Mouse (Mus musculus): ENCODE measurements around the gene Car15.

Car15 gene

DNA sequence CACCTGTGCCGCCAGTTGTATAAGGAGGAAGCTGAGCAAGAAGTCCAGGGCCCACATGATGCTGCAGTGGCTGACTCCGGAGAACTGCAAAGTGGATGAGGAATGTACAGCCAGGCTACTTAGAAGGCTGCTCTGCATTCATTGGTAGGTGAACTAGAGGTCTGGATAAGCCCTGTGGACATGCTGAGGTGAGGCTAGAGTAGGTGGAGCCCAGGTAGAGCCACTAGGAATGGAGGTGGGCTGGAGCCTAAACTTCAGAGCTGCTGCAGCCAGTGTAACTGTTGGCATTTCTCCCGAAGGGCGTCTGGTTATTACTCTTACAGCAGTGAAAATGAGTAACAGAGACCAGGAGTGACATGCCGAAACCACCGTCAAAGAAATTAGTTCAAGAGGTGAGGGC is at the start of gene Car15:
Gene Car15, minus strand, starts transcription at position 314 of the 400 bp plus-strand sequence.
- DNase-seq (ENCODE audit: low read depth, low spot score): no peak

DNA sequence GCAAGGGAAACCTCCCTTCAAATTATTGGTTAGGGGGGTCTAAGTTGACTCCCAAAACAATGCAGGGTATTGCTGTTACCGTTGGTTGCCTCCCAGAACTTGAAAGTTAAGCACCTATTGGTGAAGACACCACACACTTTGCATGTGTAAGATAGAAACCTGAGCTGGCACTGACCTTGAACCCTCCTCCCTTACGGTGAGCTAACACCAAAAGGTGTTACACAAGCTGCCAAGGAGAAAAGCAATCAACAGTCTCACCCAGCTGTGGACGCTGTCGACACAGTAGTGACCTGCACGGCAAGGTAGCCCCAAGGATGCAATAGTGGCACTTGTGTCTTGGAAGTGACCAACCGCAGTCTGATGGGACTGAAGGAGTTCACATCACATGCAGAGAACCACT is 46.0 kb upstream of the Car15 start:
- DNase-seq (ENCODE audit: low read depth, low spot score): no peak

DNA sequence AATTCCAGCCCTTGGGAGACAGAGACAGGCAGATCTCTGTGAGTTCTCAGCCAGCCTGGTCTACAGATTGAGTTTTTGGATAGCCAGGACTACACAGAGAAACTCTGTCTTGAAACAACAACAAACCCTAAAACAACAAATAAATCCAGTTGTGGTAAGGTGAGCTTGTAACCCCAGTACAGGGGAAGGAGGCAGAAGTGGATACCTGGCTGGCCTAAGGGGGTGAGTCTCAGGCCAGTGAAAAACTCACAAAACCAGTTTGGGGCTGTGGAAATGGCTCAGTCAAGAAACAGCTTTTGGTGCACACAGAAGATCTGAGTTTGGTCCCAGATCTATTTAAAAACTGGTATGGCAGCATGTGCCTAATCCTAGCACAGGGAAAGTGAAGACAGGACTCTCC is 44.0 kb upstream of the Car15 start:
- DNase-seq (ENCODE audit: low read depth, low spot score): no peak

DNA sequence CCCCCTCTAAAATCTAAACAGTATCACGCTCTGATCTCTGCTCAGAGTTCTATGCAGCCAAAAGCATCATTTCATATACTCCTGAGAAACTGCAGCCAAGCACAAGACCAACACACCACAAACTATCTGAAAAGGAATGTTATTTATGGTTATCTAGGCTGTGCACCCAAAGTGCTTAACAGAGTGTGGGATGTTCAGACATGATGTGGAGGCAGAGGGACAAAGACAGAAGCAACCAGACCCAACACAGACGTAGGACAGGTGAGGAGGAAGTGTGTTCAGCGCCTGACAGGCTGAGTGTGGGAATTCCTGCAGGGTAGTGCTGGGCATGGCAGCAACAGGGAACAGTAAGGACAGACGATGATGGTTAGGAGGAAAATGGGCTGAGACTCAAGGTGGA is 41.4 kb upstream of the Car15 start:
- no peak for DNase-seq (ENCODE audit: low read depth, low spot score)

DNA sequence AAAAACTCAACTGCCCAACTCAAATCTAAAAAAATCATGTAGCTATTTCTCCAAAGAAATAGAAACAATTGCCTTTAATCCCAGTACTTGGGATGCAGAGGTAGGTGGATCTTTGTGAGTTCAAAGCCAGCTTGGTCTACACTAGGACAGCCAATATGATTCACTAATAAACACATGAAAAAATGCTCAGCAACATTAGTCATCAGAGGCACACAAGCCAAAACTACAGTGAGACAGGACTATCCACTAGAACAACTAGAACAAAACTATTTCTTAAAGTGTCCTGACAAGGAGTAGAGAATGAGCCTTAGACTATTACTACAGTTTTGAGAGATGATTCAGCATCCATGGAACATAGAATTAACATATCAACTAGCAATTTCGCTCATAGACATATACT is 37.9 kb upstream of the Car15 start:
- no peak for DNase-seq (ENCODE audit: low read depth, low spot score)

DNA sequence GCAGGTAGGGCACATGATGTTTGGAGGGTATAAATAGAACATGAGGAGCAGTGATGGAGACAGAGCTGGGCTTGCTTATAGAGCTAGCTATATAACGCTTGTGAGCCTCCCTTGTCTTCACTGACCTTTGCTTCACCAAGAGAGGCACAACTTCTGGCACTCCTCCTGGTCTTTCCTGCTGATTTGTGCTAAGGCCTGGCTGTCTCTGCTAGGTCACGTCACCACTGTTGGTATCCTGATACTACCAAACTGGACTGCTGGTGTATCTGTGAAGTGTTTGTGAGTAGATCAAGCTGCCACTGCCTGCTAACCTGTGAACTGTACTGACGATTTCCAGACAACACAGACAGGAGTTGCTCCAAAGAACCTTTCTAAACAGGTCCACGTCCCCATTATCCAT is 37.0 kb upstream of the Car15 start:
- no peak for DNase-seq (ENCODE audit: low read depth, low spot score)

DNA sequence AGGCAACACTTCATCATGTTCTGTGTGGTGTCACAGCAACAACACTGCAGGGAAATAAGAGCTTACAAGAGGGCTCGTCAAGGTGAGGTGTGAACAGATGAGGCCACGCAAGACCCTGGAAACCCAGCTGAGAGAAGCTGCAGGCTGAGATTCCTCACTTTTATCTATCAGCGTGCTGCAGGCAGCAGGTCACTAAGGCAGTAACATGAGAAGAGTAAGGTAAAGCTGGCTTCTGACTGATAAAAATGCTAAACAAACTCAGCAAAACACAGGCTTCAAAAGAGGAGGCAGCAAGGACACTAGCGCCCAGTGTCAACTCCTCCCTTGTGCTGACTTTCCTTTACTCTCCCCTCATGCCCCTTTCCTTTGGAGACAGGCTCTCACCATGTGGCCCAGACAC is 34.8 kb upstream of the Car15 start:
- no peak for DNase-seq (ENCODE audit: low read depth, low spot score)

DNA sequence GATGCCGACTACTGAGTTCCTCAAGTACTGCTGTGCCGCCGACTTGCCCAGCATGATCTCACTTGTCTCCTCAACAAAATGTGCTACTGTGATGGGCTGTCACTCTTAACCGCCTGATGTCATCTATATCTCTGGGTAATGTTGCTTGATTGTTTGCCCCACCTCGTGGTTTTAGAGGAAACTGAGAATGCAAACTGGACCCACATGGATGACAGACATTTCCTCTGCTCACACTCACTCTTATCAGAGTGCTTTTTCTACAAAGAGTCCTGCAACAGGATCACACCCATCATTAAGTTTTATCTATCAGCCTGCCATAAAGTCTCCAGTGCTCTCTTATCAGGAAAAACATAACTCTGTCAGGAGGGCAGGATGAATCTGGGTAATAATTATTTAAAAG is 33.1 kb upstream of the Car15 start:
- no peak for DNase-seq (ENCODE audit: low read depth, low spot score)

DNA sequence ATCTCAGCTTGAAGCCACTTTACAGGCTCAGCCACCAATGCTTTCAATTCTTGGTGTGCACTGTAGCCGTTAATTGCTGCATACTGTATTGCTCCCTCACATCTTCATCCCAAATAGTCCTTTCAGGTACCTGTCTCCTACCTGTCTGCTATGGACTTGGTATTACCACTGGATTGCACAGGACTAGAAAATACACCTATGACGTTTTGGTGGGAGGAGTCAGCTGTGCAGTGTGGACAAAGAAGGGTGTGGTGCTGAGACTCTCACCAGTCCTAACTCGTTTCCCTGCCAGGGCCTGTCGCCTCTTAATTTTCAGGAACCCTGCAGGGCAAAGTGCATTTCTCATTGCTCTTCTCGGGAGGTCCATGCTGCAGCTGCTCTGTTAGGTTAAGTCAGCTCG is 27.6 kb upstream of the Car15 start:
- peak; percentile 11 for DNase-seq (ENCODE audit: low read depth, low spot score)

DNA sequence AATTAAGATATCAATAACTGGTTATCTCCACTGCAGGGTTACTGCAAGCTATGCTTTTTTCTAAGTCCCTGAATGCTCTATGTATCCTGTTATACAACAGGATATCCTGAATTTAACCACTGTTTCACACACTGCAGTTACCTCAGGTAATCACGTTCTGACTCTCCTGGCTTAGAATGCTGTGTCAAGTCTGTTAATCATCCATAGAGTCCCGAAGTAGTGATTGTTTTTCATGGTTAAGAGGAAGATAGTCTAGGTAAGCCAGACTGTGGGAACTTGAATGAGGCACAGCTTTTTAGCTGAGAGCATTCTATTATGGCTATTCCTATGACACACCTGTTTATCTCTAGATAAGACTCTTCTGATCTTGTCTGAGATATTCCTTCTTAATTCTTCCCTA is 27.1 kb upstream of the Car15 start:
- no peak for DNase-seq (ENCODE audit: low read depth, low spot score)

DNA sequence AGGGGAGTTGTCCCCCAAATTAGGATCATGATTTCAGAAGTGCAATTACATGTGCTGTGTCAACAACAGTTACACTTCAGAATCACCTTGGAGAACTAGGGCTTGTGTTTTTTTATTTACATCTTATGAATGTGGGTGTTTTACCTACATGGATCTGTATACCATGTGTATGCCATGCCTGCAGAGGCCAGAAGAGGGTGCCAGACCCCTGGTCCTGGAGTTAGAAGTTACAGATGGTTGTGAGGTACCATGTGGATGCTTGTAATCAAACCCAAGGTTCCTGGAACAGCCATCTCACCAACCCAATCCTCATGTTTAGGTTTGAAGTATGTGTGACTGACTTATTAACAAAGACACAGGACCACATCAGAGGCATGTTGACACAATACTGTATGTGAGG is 20.4 kb upstream of the Car15 start:
- DNase-seq (ENCODE audit: low read depth, low spot score): peak; percentile 20

DNA sequence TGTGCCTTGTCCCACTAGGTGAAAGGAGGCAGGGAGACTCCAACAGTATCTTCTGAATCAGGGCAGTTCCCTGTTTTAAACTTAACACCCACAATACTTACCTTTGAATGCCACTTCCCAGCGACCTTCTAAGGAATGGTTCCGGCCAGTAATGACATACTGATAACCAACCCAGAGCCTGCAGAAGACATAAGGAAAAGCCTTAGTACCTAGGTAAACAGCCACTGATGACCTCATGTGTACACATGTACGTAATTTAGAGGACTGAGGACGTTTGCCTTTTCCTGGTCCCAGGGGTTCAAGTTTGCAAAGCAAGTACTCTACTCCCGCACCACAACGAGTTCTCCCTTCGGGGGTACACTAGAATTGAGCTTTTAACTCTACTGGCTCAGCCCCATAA is 19.0 kb upstream of the Car15 start:
- DNase-seq (ENCODE audit: low read depth, low spot score): no peak

DNA sequence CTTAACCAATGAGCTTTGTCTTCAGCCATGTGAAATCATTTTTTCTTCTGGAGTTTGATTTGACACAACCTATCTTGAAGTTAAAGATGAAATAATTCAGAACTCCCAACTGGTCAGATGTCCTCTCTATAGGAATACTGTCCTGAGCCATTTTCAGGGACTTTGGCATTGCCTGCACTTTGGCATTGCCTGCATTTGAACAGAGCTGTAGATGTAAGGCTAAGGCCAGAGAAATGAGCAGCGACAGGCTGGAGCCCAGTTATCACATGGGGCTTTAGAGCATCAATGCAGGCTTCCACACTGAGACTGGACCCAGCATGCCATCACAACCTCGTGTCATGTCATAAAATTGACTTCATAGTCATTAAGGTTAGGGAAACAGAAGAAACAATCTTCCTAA is 15.1 kb upstream of the Car15 start:
- no peak for DNase-seq (ENCODE audit: low read depth, low spot score)

DNA sequence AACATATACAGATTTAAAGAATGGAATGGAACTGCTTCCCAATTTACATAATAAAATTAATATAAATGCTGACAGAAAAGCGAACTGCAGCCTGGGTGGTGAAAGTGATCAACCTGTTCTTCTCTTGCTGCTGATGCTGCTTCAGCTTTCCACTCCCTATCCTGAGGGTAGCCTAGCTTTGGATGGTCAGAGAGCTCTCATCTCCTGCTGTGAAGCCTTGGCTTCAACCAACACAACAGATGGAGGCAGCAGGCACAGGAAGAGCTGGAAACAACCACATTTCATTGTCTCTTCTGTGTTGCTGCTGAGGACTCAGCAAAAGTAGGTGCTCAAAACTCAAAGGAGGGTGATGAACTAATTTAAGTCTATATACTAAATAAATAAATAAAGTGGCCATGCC is 13.7 kb upstream of the Car15 start:
- no peak for DNase-seq (ENCODE audit: low read depth, low spot score)

DNA sequence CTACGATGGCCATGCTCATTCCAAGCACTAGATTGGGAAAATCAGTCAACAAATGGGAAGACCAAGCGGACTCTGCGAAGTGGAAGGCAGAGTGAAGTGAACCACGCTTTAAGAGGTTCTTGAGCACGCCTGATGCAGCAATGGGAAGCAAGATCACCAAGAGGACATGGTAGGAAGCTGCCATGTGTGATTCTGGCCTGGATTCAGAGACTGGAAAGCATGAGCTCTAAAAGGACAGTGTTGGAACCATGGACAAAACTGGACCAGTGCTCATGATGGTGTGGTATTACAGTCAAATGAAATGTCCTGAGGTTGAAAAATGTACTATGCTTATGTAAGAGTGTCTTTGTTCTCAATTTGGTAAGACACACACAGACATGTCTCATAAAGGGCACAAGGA is 13.2 kb upstream of the Car15 start:
- no peak for DNase-seq (ENCODE audit: low read depth, low spot score)

DNA sequence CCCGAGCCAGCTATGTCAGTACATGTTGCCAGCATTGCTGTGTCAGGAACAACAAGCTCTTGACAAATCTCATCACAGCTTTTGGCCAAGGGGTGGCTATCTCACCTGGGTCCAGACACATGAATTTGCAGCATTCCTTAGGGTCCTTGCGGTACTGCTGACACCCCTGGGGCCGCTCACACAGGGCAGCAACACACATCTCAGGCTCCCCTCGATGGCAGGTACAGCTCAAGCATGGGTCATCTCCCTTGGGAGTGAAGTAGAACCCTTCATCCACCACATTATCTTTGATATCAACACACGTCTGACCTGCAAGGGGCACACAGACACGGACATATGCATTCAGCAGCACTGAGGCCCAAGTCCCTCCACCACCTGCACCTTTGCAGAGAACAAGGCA is 11.3 kb upstream of the Car15 start:
- DNase-seq (ENCODE audit: low read depth, low spot score): no peak

DNA sequence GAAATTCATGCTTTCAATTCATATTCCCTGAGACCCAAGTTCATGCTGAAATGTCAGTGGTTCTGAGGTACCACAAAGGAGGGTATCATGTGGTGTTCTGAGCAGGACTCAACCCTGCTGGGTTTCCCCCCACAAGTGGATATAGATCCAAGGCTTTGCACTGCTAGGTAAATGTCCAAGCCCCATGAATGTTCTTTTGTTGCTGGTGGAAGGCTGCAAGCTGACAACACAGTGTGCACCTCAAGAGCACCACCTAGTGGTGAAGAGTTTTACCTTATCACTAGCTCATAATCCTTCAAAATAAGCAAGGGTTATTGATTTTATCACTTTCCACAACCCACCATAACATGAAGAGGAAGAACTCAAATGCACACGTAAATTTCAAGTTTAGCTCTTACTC is 10.8 kb upstream of the Car15 start:
- DNase-seq (ENCODE audit: low read depth, low spot score): peak; percentile 83

DNA sequence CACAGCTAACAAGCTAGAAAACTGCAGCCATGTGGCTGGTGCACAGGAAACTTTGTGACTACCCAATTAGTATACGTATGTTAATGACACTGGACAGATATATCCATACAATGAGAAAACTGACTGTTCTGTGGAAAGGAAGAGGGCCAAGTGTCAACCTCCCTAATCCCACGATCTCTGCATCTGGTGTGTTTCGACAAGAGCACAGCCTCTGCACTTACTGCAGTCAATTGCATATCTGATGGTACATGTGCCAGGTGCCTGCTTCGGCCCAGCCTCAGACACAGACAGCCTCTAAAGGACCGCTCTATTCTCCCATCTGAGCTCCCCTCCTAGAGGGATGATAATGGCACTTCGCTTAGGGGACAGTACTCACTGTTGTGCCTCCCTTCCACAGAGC is 10.3 kb upstream of the Car15 start:
- DNase-seq (ENCODE audit: low read depth, low spot score): no peak

DNA sequence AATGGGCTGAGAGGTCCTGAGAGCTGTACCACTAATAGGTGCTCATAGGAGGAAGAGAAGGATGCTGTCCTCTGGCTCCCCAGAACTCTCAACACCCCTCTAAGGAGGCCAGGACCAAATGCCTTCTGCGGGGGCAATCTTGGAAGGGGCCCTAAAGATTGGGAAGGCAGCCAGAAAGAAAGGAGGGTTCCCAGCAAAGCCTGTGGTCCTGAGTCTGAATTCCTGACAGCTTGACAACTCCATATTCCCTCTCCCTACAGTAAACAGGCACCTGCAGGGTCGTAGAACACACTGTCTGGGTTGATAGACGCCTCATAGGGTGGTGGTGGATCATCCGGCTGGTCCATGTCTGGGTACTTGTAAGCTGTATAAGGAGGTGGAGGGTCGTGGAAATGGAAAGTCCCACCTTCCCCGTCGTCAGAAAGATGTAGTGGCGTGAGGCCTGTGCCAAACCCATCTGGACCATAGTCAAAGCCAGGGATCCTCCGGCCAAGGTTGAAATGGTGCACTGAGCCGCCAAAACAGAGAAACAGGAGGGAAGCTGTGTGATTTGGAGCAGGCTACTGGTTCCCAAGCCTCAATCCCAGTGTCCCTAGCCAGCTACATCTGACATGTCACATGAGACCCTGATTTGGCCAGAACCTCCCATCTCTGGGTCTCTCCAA is 5.7 kb upstream of the Car15 start:
- DNase-seq (ENCODE audit: low read depth, low spot score): no peak

DNA sequence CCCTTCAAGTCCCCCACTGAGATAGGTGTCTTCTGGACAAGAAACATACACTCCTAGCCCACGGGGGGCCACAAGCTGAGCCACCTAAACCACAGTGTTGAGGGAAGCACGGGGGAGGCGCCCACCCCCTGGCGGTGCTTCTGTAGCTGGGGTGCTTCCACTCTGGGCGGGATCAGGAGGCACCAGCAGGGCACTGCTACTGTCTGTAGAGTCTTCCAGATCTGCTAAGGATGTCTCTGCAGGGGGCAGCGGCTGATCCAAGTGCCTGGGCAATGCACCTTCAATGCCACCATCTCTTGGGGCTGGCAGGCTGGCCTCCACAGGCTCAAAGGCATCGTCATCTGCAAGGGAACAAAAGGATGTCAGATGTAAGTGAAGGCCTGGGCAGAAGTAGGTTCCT is 4.3 kb upstream of the Car15 start:
- DNase-seq (ENCODE audit: low read depth, low spot score): no peak

DNA sequence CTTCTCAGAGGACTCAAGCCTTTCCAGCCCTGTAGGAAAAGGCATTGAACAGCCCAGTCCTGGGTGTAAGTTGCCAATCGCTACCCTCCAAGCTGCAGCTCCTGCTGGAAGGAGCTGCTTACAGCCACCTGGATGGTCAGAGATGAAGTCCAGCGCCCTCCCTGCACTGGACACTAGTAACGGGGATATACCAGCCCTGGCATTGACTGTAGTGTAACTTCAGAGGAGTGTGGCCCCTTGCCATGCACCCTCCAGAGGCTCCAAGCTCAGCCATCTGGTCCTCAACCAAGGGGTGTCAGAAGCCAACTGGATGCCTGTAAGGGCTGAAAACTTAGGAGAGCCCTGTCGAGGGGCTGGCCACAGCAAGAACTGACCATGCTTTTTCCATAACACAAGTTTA is 1.8 kb upstream of the Car15 start:
- DNase-seq (ENCODE audit: low read depth, low spot score): no peak

DNA sequence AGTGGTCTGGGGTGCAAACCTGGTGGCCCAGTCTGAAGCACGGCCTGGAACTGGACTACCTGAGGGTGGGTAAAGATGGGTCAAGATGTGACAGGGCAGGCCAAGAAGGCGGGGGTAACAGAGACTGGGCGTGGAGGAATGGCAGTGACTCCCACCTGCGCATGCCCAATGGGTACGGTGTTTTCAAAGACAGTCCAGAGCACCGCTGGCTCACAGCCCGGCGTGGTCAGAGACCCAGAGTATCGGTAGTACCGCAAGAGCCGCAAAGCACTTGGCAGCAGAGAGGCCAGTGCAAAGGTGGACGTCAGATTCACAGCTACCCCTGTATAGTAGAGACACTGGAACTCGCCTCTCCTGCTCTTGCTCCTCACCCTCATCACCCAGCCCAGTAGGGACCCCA is 2.7 kb downstream of the Car15 start:
- no peak for DNase-seq (ENCODE audit: low read depth, low spot score)

DNA sequence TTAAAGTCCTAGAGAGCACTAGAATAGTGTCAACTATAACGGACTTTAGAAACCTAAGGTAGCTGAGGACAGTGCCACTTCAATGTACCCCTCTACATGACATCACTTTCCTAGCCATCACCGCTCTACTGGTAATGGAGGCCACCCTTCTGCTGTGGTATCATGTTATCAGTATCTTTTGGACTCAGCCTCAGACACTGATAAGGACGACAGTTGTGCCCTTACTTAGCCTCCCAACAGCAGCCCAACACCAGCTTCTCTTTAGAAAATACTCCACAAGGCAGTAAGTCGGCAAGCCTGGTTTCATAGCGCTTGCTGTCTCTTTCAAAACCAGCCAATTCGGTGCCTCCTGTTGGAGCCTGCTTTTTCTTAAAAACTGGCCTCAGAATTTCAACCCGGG is 3.6 kb downstream of the Car15 start:
- no peak for DNase-seq (ENCODE audit: low read depth, low spot score)

DNA sequence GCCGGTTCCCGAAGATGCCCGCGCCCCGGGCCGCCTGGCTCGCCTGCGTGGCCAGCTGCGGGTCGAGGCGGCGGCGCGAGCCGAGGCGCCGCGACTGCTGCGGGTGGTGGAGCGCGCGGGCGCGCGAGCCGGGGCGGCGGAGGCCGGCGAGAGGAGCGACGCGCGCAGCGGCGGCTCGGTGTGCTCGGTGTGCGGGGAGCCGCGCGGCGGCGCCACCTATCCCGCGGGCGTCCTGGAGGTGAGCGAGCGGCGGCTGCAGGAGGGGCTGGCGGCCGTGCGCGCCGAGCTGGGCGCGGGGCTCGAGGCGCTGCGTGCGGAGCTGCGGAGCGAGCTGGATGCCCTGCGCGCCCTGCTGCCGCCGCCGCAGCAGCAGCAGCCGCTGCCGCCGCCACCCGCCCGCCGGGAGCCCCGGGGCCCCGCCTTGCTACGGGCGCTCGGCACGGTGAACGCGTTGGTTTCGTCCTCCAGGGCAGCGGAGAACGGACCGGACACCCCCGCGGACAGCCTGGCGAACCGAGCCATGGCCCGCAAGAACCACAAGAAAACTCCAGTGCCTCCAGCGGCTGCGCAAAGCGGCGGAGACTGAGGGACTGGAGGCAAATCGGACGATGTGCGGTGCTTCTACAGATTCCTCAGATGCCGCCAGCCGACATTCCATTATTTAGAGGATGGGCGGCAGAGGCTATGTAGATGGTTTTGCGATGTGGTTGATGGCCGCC is 4.3 kb downstream of the Car15 start:
- DNase-seq (ENCODE audit: low read depth, low spot score): peak; percentile 39
